In genomic region chr10:80560621-80561020, GRCm38 (mm10) we compare ENCODE assay signal across 8 mouse cellular contexts. TPM values are rescaled to one million over a fixed set of nuclear protein-coding genes. Genes with fewer than 3 reads are reported as not detected.
DNase-seq lines count a peak whose midpoint lies in the region; ATAC-seq lines count a peak whose summit lies in the region.

No protein-coding gene starts in this region.

- DNase-seq in neural tube, embryonic 11.5 days (ENCODE audit: low spot score) = no peak
- DNase-seq in neural tube, embryonic 10.5 days (ENCODE audit: extremely low spot score, low spot score) = no peak
- DNase-seq in thymus, postnatal 0 days (ENCODE audit: low spot score) = no peak
- no peak for DNase-seq in retina, postnatal 1 day

- H3K27ac ChIP-seq in neural tube, embryonic 11.5 days (ENCODE audit: low read depth, low read length) = no peak overlapping the region
- no peak overlapping the region for H3K27ac ChIP-seq in forebrain, embryonic 12.5 days
- H3K27ac ChIP-seq in limb, embryonic 12.5 days = peak overlapping the region; percentile 91; the same call in 1 of the 2 replicates
- 0 out of 2 replicates have a peak overlapping the region, but pooled peaks have one; percentile 94 for H3K27ac ChIP-seq in stomach, embryonic 15.5 days

- H3K9me3 ChIP-seq in neural tube, embryonic 11.5 days (ENCODE audit: control insufficient read depth, low read length) = no peaks in the 10 kb centered on the region
- H3K9me3 ChIP-seq in forebrain, embryonic 12.5 days = no peaks in the 10 kb centered on the region
- no peaks in the 10 kb centered on the region for H3K9me3 ChIP-seq in limb, embryonic 12.5 days
- no peaks in the 10 kb centered on the region for H3K9me3 ChIP-seq in stomach, embryonic 15.5 days

- no peak for ATAC-seq in neural tube, embryonic 11.5 days (ENCODE audit: insufficient read depth, low FRiP score, low TSS enrichment)
- ATAC-seq in forebrain, embryonic 12.5 days (ENCODE audit: low FRiP score) = 0 out of 2 replicates have a peak, but pooled peaks have one; percentile 1
- no peak for ATAC-seq in limb, embryonic 12.5 days (ENCODE audit: insufficient number of reproducible peaks, insufficient read depth, low FRiP score, low TSS enrichment, low read depth)
- no peak for ATAC-seq in stomach, embryonic 15.5 days (ENCODE audit: insufficient read depth, low FRiP score, low read depth)
- ATAC-seq in megakaryocyte-erythroid progenitor cell, adult 5-6 weeks (replicated peaks; ENCODE audit: low FRiP score, low TSS enrichment, poor library complexity, severe bottlenecking) = no peak

- peak overlapping the region; percentile 85 for H3K4me2 ChIP-seq in neural tube, embryonic 11.5 days (ENCODE audit: low read depth)
- H3K4me2 ChIP-seq in forebrain, embryonic 12.5 days = peak overlapping the region; percentile 95
- peak overlapping the region; percentile 82 for H3K4me2 ChIP-seq in limb, embryonic 12.5 days
- peak overlapping the region; percentile 76 for H3K4me2 ChIP-seq in stomach, embryonic 15.5 days

- H3K27me3 ChIP-seq in neural tube, embryonic 11.5 days (ENCODE audit: control insufficient read depth, insufficient read depth, low read length) = no peaks in the 10 kb centered on the region
- no peaks in the 10 kb centered on the region for H3K27me3 ChIP-seq in forebrain, embryonic 12.5 days
- no peaks in the 10 kb centered on the region for H3K27me3 ChIP-seq in limb, embryonic 12.5 days
- no peaks in the 10 kb centered on the region for H3K27me3 ChIP-seq in stomach, embryonic 15.5 days (replicated peaks)

- peak overlapping the region; percentile 83 for H3K4me3 ChIP-seq in neural tube, embryonic 11.5 days (ENCODE audit: low read depth, low read length)
- peak overlapping the region; percentile 99 for H3K4me3 ChIP-seq in forebrain, embryonic 12.5 days (replicated peaks)
- peak overlapping the region; percentile 95 for H3K4me3 ChIP-seq in limb, embryonic 12.5 days (replicated peaks)
- peak overlapping the region; percentile 87 for H3K4me3 ChIP-seq in stomach, embryonic 15.5 days (replicated peaks)

- peaks cover 7% of the 10 kb centered on the region for H3K4me1 ChIP-seq in neural tube, embryonic 11.5 days (ENCODE audit: control insufficient read depth, insufficient read depth, low read length)
- H3K4me1 ChIP-seq in forebrain, embryonic 12.5 days = peaks cover 41% of the 10 kb centered on the region
- H3K4me1 ChIP-seq in limb, embryonic 12.5 days (replicated peaks) = peaks cover 27% of the 10 kb centered on the region
- H3K4me1 ChIP-seq in stomach, embryonic 15.5 days = peaks cover 38% of the 10 kb centered on the region

- H3K9ac ChIP-seq in neural tube, embryonic 11.5 days (ENCODE audit: low read length) = peak overlapping the region; percentile 91
- peak overlapping the region; percentile 91 for H3K9ac ChIP-seq in forebrain, embryonic 12.5 days
- peak overlapping the region; percentile 93 for H3K9ac ChIP-seq in limb, embryonic 12.5 days (replicated peaks)
- H3K9ac ChIP-seq in stomach, embryonic 15.5 days = peak overlapping the region; percentile 99

- no peaks in the 10 kb centered on the region for H3K36me3 ChIP-seq in neural tube, embryonic 11.5 days (ENCODE audit: control insufficient read depth, insufficient read depth, low read length)
- H3K36me3 ChIP-seq in forebrain, embryonic 12.5 days (replicated peaks) = no peaks in the 10 kb centered on the region
- H3K36me3 ChIP-seq in limb, embryonic 12.5 days = 0 out of 2 replicates have a peak, but pooled peaks cover 4% of the 10 kb centered on the region
- no peaks in the 10 kb centered on the region for H3K36me3 ChIP-seq in stomach, embryonic 15.5 days

- 1% methylated on average over 13 of the region's 13 CpGs for WGBS in neural tube, embryonic 11.5 days
- 3% methylated on average over 13 of the region's 13 CpGs for WGBS in forebrain, embryonic 12.5 days
- WGBS in limb, embryonic 12.5 days = 2% methylated on average over 13 of the region's 13 CpGs
- under 1% methylated on average over 13 of the region's 13 CpGs for WGBS in stomach, embryonic 15.5 days

RNA-seq across cellular contexts. Expression of gene Rexo1, which starts 0.7 kb away (rescaled TPM):
- polyA plus RNA-seq in neural tube, embryonic 11.5 days (2014; fragmentation: Nextera tagmentation; extraction: Ambion mirVana) = 30.7 and 31.4 TPM in 2 replicates
- 31.0 and 36.0 TPM in 2 replicates for polyA plus RNA-seq in forebrain, embryonic 12.5 days (2016; fragmentation: Nextera tagmentation; extraction: Ambion mirVana)
- polyA plus RNA-seq in limb, embryonic 12.5 days (2016; fragmentation: Nextera tagmentation; extraction: Ambion mirVana) = 33.4 and 34.1 TPM in 2 replicates
- polyA plus RNA-seq in stomach, embryonic 15.5 days (2015; fragmentation: Nextera tagmentation; extraction: Ambion mirVana) = 23.2 and 23.3 TPM in 2 replicates
- 24.1 and 25.5 TPM in 2 replicates for polyA plus RNA-seq in thymus, postnatal 0 days (2015; fragmentation: Nextera tagmentation; extraction: Ambion mirVana)
- 52.1 and 57.1 TPM in 2 replicates for total RNA-seq in megakaryocyte-erythroid progenitor cell, adult 5-6 weeks (2014; fragmentation: Nextera tagmentation)
- total RNA-seq in megakaryocyte-erythroid progenitor cell, adult 5-6 weeks (2017) = 9.8 and 15.3 TPM in 2 replicates

RNA-seq across cellular contexts. Expression of gene Klf16, which starts 16.5 kb away (rescaled TPM):
- polyA plus RNA-seq in neural tube, embryonic 11.5 days (2014; fragmentation: Nextera tagmentation; extraction: Ambion mirVana) = 4.5 and 5.5 TPM in 2 replicates
- polyA plus RNA-seq in forebrain, embryonic 12.5 days (2016; fragmentation: Nextera tagmentation; extraction: Ambion mirVana) = 8.7 and 9.5 TPM in 2 replicates
- 12.1 and 12.4 TPM in 2 replicates for polyA plus RNA-seq in limb, embryonic 12.5 days (2016; fragmentation: Nextera tagmentation; extraction: Ambion mirVana)
- 9.3 and 10.3 TPM in 2 replicates for polyA plus RNA-seq in stomach, embryonic 15.5 days (2015; fragmentation: Nextera tagmentation; extraction: Ambion mirVana)
- polyA plus RNA-seq in thymus, postnatal 0 days (2015; fragmentation: Nextera tagmentation; extraction: Ambion mirVana) = 7.7 and 9.5 TPM in 2 replicates
- total RNA-seq in megakaryocyte-erythroid progenitor cell, adult 5-6 weeks (2014; fragmentation: Nextera tagmentation) = 21.0 and 24.9 TPM in 2 replicates
- total RNA-seq in megakaryocyte-erythroid progenitor cell, adult 5-6 weeks (2017) = 7.2 and 14.6 TPM in 2 replicates

RNA-seq across cellular contexts. Expression of gene Atp8b3, which starts 21.7 kb away (rescaled TPM):
- 0.84 and 0.96 TPM in 2 replicates for polyA plus RNA-seq in neural tube, embryonic 11.5 days (2014; fragmentation: Nextera tagmentation; extraction: Ambion mirVana)
- 0.46 and 0.64 TPM in 2 replicates for polyA plus RNA-seq in forebrain, embryonic 12.5 days (2016; fragmentation: Nextera tagmentation; extraction: Ambion mirVana)
- polyA plus RNA-seq in limb, embryonic 12.5 days (2016; fragmentation: Nextera tagmentation; extraction: Ambion mirVana) = 0.29 and 0.50 TPM in 2 replicates
- 0.19 and 0.32 TPM in 2 replicates for polyA plus RNA-seq in stomach, embryonic 15.5 days (2015; fragmentation: Nextera tagmentation; extraction: Ambion mirVana)
- polyA plus RNA-seq in thymus, postnatal 0 days (2015; fragmentation: Nextera tagmentation; extraction: Ambion mirVana) = not detected in 2 replicates
- total RNA-seq in megakaryocyte-erythroid progenitor cell, adult 5-6 weeks (2014; fragmentation: Nextera tagmentation) = not detected in 2 replicates
- not detected in 2 replicates for total RNA-seq in megakaryocyte-erythroid progenitor cell, adult 5-6 weeks (2017)

RNA-seq across cellular contexts. Expression of gene Abhd17a, which starts 29.5 kb away (rescaled TPM):
- polyA plus RNA-seq in neural tube, embryonic 11.5 days (2014; fragmentation: Nextera tagmentation; extraction: Ambion mirVana) = 119 and 120 TPM in 2 replicates
- 84.2 and 89.6 TPM in 2 replicates for polyA plus RNA-seq in forebrain, embryonic 12.5 days (2016; fragmentation: Nextera tagmentation; extraction: Ambion mirVana)
- 108 and 110 TPM in 2 replicates for polyA plus RNA-seq in limb, embryonic 12.5 days (2016; fragmentation: Nextera tagmentation; extraction: Ambion mirVana)
- 102 and 103 TPM in 2 replicates for polyA plus RNA-seq in stomach, embryonic 15.5 days (2015; fragmentation: Nextera tagmentation; extraction: Ambion mirVana)
- polyA plus RNA-seq in thymus, postnatal 0 days (2015; fragmentation: Nextera tagmentation; extraction: Ambion mirVana) = 103 and 118 TPM in 2 replicates
- total RNA-seq in megakaryocyte-erythroid progenitor cell, adult 5-6 weeks (2014; fragmentation: Nextera tagmentation) = 55.0 and 63.1 TPM in 2 replicates
- 13.7 and 19.4 TPM in 2 replicates for total RNA-seq in megakaryocyte-erythroid progenitor cell, adult 5-6 weeks (2017)

RNA-seq across cellular contexts. Expression of gene Scamp4, which starts 42.1 kb away (rescaled TPM):
- 72.1 and 77.7 TPM in 2 replicates for polyA plus RNA-seq in neural tube, embryonic 11.5 days (2014; fragmentation: Nextera tagmentation; extraction: Ambion mirVana)
- polyA plus RNA-seq in forebrain, embryonic 12.5 days (2016; fragmentation: Nextera tagmentation; extraction: Ambion mirVana) = 63.7 and 67.8 TPM in 2 replicates
- 62.1 and 66.0 TPM in 2 replicates for polyA plus RNA-seq in limb, embryonic 12.5 days (2016; fragmentation: Nextera tagmentation; extraction: Ambion mirVana)
- polyA plus RNA-seq in stomach, embryonic 15.5 days (2015; fragmentation: Nextera tagmentation; extraction: Ambion mirVana) = 86.1 and 93.0 TPM in 2 replicates
- 50.4 and 52.9 TPM in 2 replicates for polyA plus RNA-seq in thymus, postnatal 0 days (2015; fragmentation: Nextera tagmentation; extraction: Ambion mirVana)
- total RNA-seq in megakaryocyte-erythroid progenitor cell, adult 5-6 weeks (2014; fragmentation: Nextera tagmentation) = 56.1 and 71.8 TPM in 2 replicates
- 12.7 and 23.3 TPM in 2 replicates for total RNA-seq in megakaryocyte-erythroid progenitor cell, adult 5-6 weeks (2017)

Comparison
In these comparisons a context has a peak if more than half of its experiments do, and no peak if none do; other contexts are left out.
1. H3K27ac ChIP-seq: peak in limb, embryonic 12.5 days (single experiment) and stomach, embryonic 15.5 days (single experiment); none in neural tube, embryonic 11.5 days (single experiment) and forebrain, embryonic 12.5 days (single experiment).
2. Peak in every context shown above with its lines, with median percentiles within 50 percentile points of each other: H3K4me2 ChIP-seq, H3K4me3 ChIP-seq and H3K9ac ChIP-seq.